Mouse (Mus musculus): Measurements from ENCODE around the gene Trabd.

- TF ChIP-seq CTCF (IDR thresholded peaks at IDR 0.05; ENCODE audit: control insufficient read depth, insufficient read depth, insufficient read length) (peak; percentile 91), FOSL1 (IDR thresholded peaks at IDR 0.05; ENCODE audit: insufficient read depth, low read length, poor library complexity, severe bottlenecking) (no peak)
Measured at GRCm38 (mm10) chr15:89128382-89129350, 53.7 kb downstream of the Trabd start, which contains the start of gene Hdac10.
